Mouse (Mus musculus): ENCODE results near the gene Trhr2.

- no peak for TF ChIP-seq CTCF (IDR thresholded peaks at IDR 0.05; ENCODE audit: borderline replicate concordance, extremely low read depth, insufficient read depth, insufficient read length)
- no peak for TF ChIP-seq POLR2A (IDR thresholded peaks at IDR 0.05; ENCODE audit: borderline replicate concordance, extremely low read depth, insufficient read depth, insufficient read length, poor library complexity, severe bottlenecking)
Measured at GRCm38 (mm10) chr8:122362271-122362670, 1.7 kb upstream of the Trhr2 start.
